Mouse (Mus musculus): ENCODE results near the gene Ank2. TPM values are rescaled to one million over a fixed set of nuclear protein-coding genes. Genes with fewer than 3 reads are reported as not detected.

Gene Ank2
- polyA plus RNA-seq, 1 experiment from 2014 or later, result 4.9 TPM

DNA sequence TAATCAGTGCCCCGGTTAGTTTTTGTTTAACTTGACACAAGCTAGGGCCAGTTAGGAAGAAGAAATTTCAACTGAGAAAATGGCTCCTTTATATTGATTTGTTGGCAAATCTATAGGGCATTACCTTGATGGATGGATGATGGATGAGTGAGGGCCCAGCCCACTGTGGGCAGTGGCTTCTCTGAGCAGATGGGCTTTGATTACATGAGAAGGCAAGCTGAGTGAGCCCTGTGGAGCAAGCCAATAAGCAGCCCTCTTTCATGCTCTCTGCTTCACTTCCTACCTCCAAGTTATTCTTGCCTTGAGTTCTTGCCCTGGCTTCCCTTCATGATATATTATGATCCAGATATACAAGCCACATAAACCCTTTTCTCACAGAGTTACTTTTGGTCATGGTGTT lies 401.4 kb downstream of the Ank2 start:
- Histone ChIP-seq H3K36me3 (no peaks in the 10 kb centered on the region), H3K27ac (no peak overlapping the region), H3K4me2 (no peak overlapping the region), H3K27me3 (no peaks in the 10 kb centered on the region), H3K4me1 (replicated peaks) (no peaks in the 10 kb centered on the region), H3K4me3 (replicated peaks) (no peak overlapping the region), H3K9ac (no peak overlapping the region), H3K9me3 (replicated peaks) (0 out of 2 replicates have a peak, but pooled peaks cover 3% of the 10 kb centered on the region)
- no peak for DNase-seq
- ATAC-seq (ENCODE audit: low read depth), result no peak
- WGBS (ENCODE audit: insufficient replicate concordance), result 63% methylated on average over 1 of the region's 1 CpGs

DNA sequence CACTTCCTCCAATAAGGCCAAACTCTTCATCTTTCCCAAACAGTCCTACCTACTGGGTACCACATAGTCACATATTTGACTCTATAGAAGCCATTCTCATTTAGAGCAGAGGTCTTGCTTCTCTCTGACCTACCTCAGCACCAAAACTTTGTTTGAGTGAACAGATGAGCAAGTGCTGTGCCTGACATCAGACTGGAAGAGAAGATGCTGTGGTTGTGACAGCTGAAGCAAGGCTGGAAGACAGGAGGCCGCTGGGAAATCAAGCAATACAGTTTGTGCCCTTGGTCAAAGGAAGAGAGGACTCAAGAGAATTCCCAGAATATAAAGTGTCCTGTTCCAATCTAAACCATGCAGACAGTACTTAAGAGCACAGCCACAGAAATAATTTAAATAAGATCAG lies 402.0 kb downstream of the Ank2 start:
- no peaks in the 10 kb centered on the region for H3K4me1 ChIP-seq (replicated peaks)
- no peak overlapping the region for H3K9ac ChIP-seq
- H3K27me3 ChIP-seq, result no peaks in the 10 kb centered on the region
- H3K36me3 ChIP-seq, result no peaks in the 10 kb centered on the region
- no peak overlapping the region for H3K27ac ChIP-seq
- ATAC-seq (ENCODE audit: low read depth), result no peak
- H3K9me3 ChIP-seq (replicated peaks), result 0 out of 2 replicates have a peak, but pooled peaks cover 3% of the 10 kb centered on the region
- no peak overlapping the region for H3K4me2 ChIP-seq
- WGBS (ENCODE audit: insufficient replicate concordance), result 44% methylated on average over 1 of the region's 1 CpGs
- H3K4me3 ChIP-seq (replicated peaks), result no peak overlapping the region
- DNase-seq, result no peak

DNA sequence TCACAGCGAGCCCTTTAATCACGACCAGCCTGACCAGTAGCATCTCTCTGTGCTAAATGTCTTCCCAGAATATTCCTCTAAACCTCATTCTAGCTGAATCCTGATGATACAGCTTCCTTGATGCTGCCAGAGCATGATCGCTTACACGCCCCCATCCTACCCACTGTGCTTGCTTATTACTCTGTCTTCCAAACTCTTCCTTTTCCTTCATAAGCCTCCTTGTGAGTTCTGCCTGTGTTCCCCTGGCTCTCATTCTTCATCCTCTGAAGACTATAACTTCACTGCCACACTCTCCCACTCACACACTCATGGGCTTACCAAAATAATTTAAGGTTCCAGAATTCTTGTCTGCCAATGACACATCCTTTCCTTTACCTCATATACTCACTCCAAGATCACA lies 405.5 kb downstream of the Ank2 start:
- Histone ChIP-seq H3K4me3 (replicated peaks) (no peak overlapping the region), H3K9ac (no peak overlapping the region), H3K27me3 (no peaks in the 10 kb centered on the region), H3K9me3 (replicated peaks) (0 out of 2 replicates have a peak, but pooled peaks cover 3% of the 10 kb centered on the region), H3K36me3 (no peaks in the 10 kb centered on the region), H3K4me1 (replicated peaks) (no peaks in the 10 kb centered on the region), H3K27ac (no peak overlapping the region), H3K4me2 (no peak overlapping the region)
- 74% methylated on average over 4 of the region's 4 CpGs for WGBS (ENCODE audit: insufficient replicate concordance)
- no peak for DNase-seq
- ATAC-seq (ENCODE audit: low read depth), result no peak

DNA sequence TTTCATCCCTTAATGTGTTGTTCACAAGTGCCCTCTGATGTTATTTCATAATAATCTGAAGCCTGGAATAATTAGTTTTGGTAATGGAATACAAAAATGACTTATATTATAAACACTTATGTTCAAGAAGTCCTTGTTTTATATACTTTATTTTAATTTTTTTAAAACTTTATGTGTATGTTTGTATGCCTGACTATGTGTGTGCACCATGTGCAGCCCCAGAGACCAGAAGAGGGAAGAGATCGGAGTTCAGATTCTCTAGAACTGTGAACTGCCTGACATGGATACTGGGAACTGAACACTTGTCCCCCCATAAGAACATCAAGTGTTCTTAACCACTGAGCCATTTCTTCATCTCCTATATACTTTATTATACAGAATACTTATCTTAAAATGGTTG lies 411.6 kb downstream of the Ank2 start:
- DNase-seq (no peak), ATAC-seq (ENCODE audit: low read depth) (no peak)
- Histone ChIP-seq H3K4me3 (replicated peaks) (no peak overlapping the region), H3K4me2 (no peak overlapping the region), H3K9me3 (replicated peaks) (no peaks in the 10 kb centered on the region), H3K36me3 (no peaks in the 10 kb centered on the region), H3K4me1 (replicated peaks) (no peaks in the 10 kb centered on the region), H3K27me3 (no peaks in the 10 kb centered on the region), H3K27ac (no peak overlapping the region), H3K9ac (no peak overlapping the region)
- WGBS (ENCODE audit: insufficient replicate concordance), result 70% methylated on average over 1 of the region's 1 CpGs

DNA sequence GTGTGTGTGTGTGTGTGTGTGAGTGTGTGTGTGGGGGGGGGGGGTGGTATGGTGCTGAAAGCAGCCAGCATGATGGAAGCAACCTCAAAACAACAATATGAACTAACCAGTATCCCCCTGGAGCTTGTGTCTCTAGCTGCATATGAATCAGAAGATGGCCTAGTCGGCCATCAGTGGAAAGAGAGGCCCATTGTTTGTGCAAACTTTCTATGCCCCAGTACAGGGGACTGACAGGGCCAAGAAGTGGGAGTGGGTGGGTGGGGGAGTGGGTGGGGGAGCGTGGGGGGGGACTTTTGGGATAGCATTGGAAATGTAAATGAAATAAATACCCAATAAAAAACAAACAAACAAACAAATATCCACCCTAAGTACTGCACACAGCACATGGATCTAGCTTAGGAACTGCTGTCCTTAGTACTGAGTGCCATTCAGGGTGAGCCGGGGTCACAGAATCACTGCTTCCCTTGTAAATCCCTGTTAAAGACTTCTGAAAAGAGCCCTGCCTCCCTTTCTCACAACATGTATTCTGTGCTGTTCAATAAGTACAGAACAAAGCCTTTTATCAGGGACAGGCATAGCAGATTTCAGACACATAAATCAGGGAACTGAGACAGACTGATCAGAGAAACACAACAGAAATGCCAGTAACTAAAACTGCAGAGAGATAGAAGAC lies 412.2 kb downstream of the Ank2 start:
- Histone ChIP-seq H3K27me3 (no peaks in the 10 kb centered on the region), H3K4me1 (replicated peaks) (no peaks in the 10 kb centered on the region), H3K4me2 (no peak overlapping the region), H3K36me3 (no peaks in the 10 kb centered on the region), H3K27ac (no peak overlapping the region), H3K9ac (no peak overlapping the region), H3K9me3 (replicated peaks) (no peaks in the 10 kb centered on the region), H3K4me3 (replicated peaks) (no peak overlapping the region)
- ATAC-seq (ENCODE audit: low read depth) (no peak), DNase-seq (no peak)
- WGBS (ENCODE audit: insufficient replicate concordance), result 52% methylated on average over 3 of the region's 3 CpGs

DNA sequence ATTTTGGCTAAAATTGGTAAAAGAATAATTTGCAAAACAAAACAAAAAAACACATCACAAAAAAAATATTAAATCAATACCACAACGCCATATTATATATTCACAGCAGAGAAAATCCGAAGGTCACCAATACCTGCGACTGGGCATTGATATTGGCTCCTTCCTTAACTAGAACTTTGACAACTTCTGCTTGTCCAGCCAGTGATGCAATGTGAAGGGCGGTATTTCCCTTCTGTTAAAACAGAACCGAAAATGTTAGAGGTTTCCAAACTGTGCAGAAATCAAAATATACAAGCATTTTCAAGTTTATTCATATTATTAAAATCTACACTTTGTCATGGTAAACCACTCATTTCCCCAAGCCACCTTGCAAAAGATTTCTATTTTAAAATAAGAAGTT lies 421.8 kb downstream of the Ank2 start:
- Histone ChIP-seq H3K4me2 (no peak overlapping the region), H3K9me3 (replicated peaks) (no peaks in the 10 kb centered on the region), H3K27me3 (no peaks in the 10 kb centered on the region), H3K9ac (no peak overlapping the region), H3K27ac (no peak overlapping the region), H3K36me3 (no peaks in the 10 kb centered on the region), H3K4me3 (replicated peaks) (no peak overlapping the region), H3K4me1 (replicated peaks) (no peaks in the 10 kb centered on the region)
- DNase-seq (no peak), ATAC-seq (ENCODE audit: low read depth) (no peak)
- 66% methylated on average over 5 of the region's 5 CpGs for WGBS (ENCODE audit: insufficient replicate concordance)

DNA sequence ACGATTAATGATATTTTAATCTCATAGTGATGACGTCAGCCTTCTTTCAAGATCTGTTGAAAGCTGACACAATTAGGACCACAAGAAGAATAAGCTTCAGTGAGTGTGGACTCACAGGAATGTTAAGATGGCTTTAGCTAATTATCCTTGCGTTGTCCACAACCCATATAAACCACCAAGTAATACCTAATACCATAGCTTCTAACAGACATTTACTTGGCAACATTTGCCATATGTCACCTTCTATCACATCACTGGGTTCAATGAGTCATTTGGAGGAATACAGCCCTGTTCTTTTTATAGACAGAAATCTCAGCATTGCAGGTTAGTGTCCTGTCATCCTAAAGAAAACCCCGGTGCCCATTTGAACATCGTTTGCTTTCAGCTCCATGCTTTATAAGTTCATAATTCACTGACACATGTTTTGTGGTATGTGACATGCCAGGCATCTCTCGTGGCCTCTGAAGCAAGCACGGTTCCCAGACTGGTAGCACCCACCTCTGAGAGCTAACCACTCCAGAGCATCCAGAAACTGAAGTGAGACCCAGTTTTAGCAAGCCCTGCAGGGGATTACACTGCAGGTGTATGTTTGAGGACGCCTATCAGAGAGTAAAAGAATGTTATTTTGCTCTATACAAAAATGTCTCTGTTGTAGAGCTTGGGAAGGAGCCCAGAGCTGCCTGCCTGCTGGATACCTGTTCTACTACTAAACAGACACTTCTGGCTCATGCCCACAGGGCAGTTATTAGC lies 423.4 kb downstream of the Ank2 start:
- Histone ChIP-seq H3K27ac (no peak overlapping the region), H3K4me1 (replicated peaks) (no peaks in the 10 kb centered on the region), H3K9ac (no peak overlapping the region), H3K4me2 (no peak overlapping the region), H3K27me3 (no peaks in the 10 kb centered on the region), H3K9me3 (replicated peaks) (no peaks in the 10 kb centered on the region), H3K36me3 (no peaks in the 10 kb centered on the region), H3K4me3 (replicated peaks) (no peak overlapping the region)
- 56% methylated on average over 8 of the region's 8 CpGs for WGBS (ENCODE audit: insufficient replicate concordance)
- ATAC-seq (ENCODE audit: low read depth) (no peak), DNase-seq (no peak)

DNA sequence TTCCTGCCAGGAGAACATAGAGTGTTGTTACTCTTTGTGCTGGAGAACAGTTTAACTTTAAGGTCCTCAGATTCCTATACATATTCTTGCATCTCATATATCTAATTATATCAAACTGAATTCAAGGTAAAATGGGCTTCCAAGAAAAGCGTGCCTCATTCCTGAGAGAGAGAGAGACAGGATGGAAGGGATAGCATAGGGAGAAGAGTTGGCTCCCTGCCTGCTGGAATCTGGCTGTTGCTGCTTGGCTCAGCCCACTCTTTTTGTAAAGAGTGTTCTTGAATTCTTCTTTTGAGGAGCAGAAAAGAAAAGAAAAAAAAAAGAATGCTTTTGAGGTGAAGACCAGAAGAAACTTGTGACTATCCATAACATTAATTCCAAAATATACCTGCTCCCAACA lies 427.7 kb downstream of the Ank2 start:
- H3K4me3 ChIP-seq (replicated peaks), result no peak overlapping the region
- H3K9me3 ChIP-seq (replicated peaks), result no peaks in the 10 kb centered on the region
- H3K27ac ChIP-seq, result no peak overlapping the region
- no peaks in the 10 kb centered on the region for H3K36me3 ChIP-seq
- H3K4me2 ChIP-seq, result no peak overlapping the region
- no peaks in the 10 kb centered on the region for H3K27me3 ChIP-seq
- DNase-seq, result no peak
- ATAC-seq (ENCODE audit: low read depth), result no peak
- no peak overlapping the region for H3K9ac ChIP-seq
- 59% methylated on average over 1 of the region's 1 CpGs for WGBS (ENCODE audit: insufficient replicate concordance)
- no peaks in the 10 kb centered on the region for H3K4me1 ChIP-seq (replicated peaks)

DNA sequence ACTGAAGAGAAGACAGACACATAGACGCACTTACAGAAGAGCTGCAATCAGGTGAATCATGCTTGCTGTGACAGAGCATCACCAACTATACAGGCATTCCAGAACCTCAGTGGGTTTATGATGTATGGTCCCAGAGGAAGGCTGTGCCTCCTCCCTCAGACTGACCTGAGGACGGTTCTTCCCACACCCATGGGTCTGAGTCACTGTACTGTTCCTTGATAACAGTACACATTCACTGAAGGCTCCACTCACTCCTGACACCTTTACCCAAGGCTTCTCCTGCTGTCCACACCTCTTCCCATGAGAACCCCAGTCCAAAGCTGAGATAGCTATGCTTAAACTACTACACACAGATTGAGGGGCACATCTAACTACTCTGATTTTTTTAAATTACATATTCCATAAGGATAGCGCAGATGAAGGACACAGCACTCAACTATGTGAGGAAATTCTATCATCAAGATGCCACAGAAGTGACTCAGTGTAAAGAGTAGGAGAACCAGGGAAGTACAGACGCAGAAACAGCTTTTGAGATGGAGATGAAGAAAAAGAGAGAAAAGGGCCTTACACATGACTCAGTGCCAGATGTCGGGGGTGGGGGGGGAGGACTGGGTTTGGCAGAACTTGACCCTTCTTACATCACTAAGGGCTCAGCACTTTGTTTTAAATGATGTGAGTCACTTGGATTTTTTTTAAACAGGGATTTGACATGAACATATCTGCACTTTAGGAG lies 435.3 kb downstream of the Ank2 start:
- no peak for ATAC-seq (ENCODE audit: low read depth)
- no peaks in the 10 kb centered on the region for H3K9me3 ChIP-seq (replicated peaks)
- WGBS (ENCODE audit: insufficient replicate concordance), result 68% methylated on average over 5 of the region's 5 CpGs

DNA sequence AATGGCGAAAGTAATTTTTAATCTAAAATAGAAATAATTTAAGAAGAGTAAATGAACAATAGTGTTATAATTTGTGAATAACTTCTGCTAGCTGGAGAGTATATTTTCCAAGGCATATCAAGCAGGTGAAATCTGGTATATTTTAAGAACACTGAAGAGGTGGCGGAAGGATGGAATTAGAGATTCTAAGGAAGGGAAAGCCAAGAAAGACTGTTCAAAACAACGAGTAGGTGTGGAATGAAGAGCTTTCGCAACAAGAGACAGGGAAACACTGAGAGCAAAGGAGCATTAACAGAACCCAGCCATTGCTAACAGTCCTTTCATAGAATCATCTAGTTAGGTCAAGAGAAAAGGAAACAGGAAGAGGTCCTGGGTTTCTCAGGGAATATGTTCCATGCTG lies 439.5 kb downstream of the Ank2 start:
- Histone ChIP-seq H3K4me1 (replicated peaks) (no peaks in the 10 kb centered on the region), H3K27ac (no peak overlapping the region), H3K27me3 (no peaks in the 10 kb centered on the region), H3K4me2 (no peak overlapping the region), H3K9ac (no peak overlapping the region), H3K36me3 (no peaks in the 10 kb centered on the region), H3K4me3 (replicated peaks) (no peak overlapping the region), H3K9me3 (replicated peaks) (no peaks in the 10 kb centered on the region)
- DNase-seq, result no peak
- ATAC-seq (ENCODE audit: low read depth), result no peak
- WGBS (ENCODE audit: insufficient replicate concordance), result 68% methylated on average over 4 of the region's 4 CpGs

More for the DNA sequence above, 435.3 kb downstream of the Ank2 start:
- DNase-seq, result no peak
- H3K27ac ChIP-seq, result no peak overlapping the region
- no peaks in the 10 kb centered on the region for H3K36me3 ChIP-seq
- no peaks in the 10 kb centered on the region for H3K4me1 ChIP-seq (replicated peaks)
- no peaks in the 10 kb centered on the region for H3K27me3 ChIP-seq
- no peak overlapping the region for H3K4me2 ChIP-seq
- no peak overlapping the region for H3K9ac ChIP-seq
- H3K4me3 ChIP-seq (replicated peaks), result no peak overlapping the region

DNA sequence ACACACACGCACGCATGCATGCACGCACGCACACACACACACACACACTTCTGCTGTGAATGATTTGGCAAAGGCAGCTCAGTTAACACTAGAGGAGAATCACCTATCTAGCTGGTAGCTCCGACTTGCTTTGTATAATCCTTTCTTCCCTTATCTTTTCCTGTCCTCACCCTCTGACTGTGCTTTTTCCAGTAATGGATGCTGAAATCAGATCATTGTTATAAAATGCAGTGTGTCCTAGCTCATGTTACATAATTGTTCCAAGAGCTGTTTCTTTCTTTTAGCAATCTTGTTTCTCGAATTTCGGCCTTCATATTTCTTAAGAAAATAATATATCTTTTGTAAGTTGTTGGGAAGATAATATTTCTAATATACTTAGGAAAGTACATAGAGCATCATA lies 457.9 kb downstream of the Ank2 start:
- Histone ChIP-seq H3K4me2 (no peak overlapping the region), H3K4me3 (replicated peaks) (no peak overlapping the region), H3K9ac (no peak overlapping the region), H3K27me3 (no peaks in the 10 kb centered on the region), H3K27ac (no peak overlapping the region), H3K9me3 (replicated peaks) (no peaks in the 10 kb centered on the region), H3K4me1 (replicated peaks) (no peaks in the 10 kb centered on the region), H3K36me3 (no peaks in the 10 kb centered on the region)
- ATAC-seq (ENCODE audit: low read depth), result no peak
- 58% methylated on average over 7 of the region's 7 CpGs for WGBS (ENCODE audit: insufficient replicate concordance)
- DNase-seq, result no peak

All from liver, embryonic 13.5 days (tissue).